Mouse (Mus musculus) neutrophil, adult 5-6 weeks (primary cell): Measurements from ENCODE around the gene Impg2. TPM values are rescaled to one million over a fixed set of nuclear protein-coding genes. Genes with fewer than 3 reads are reported as not detected.

Source experiments
- ATAC-seq: fragments of 151-379, 151-347 bp; 2 replicates; pipeline ENCODE4 v1.8.0; 2017; ENCODE audit warnings: mild to moderate bottlenecking, moderate TSS enrichment; ENCODE audit not compliant: insufficient number of reproducible peaks, poor library complexity, low FRiP score, severe bottlenecking; ENCODE audit errors: extremely low read depth
- total RNA-seq: library from RNA; stranded (forward); fragments of 200-1000 nt; gene quantifications from 2 replicates; pipeline ENCODE4 v1.2.3, GENCODE M21; 2017

Impg2 gene
- total RNA-seq, 1 experiment from 2014 or later: 4.1 TPM

GRCm38 (mm10) chr16:56295888-56296648, 92.0 kb downstream of the Impg2 start:
- ATAC-seq: no peak

GRCm38 (mm10) chr16:56298248-56298647, 94.1 kb downstream of the Impg2 start:
- no peak for ATAC-seq

GRCm38 (mm10) chr16:56298836-56299235, 94.7 kb downstream of the Impg2 start:
- ATAC-seq: no peak

- ATAC-seq: no peak
Observed at GRCm38 (mm10) chr16:56302996-56303395, 98.9 kb downstream of the Impg2 start.

- ATAC-seq: no peak
Observed at GRCm38 (mm10) chr16:56304167-56304566, 100.1 kb downstream of the Impg2 start.

GRCm38 (mm10) chr16:56307575-56307974, 103.5 kb downstream of the Impg2 start:
- no peak for ATAC-seq

GRCm38 (mm10) chr16:56311291-56311690, 107.2 kb downstream of the Impg2 start:
- no peak for ATAC-seq

Other genes starting within 250 kb of the Impg2 start
- gene Rpl24, start 238.0 kb upstream of the Impg2 start, total RNA-seq: 417 and 420 TPM in 2 replicates
- 49.6 and 49.8 TPM in 2 replicates for gene Zbtb11, start 230.4 kb upstream of the Impg2 start, total RNA-seq
- 87.3 and 91.0 TPM in 2 replicates for gene Pcnp, start 174.6 kb upstream of the Impg2 start, total RNA-seq
- 25.3 and 25.5 TPM in 2 replicates for gene Trmt10c, start 166.5 kb upstream of the Impg2 start, total RNA-seq
- 107 and 127 TPM in 2 replicates for gene Senp7, start 156.0 kb upstream of the Impg2 start, total RNA-seq